Mouse (Mus musculus) yolk sac, embryonic 10.5 days (tissue): ENCODE measurements around the gene Nol9.
"Not testable (repeated sequence)": the region's sequence is repeated elsewhere in the genome, so short reads cannot be mapped to it uniquely, and the experiment has no call there.

Source experiments
- DNase-seq: peaks from one replicate; pipeline ENCODE4 v3.0.0-alpha.2; 2017; ENCODE audit warnings: low spot score

The Nol9 gene

DNA sequence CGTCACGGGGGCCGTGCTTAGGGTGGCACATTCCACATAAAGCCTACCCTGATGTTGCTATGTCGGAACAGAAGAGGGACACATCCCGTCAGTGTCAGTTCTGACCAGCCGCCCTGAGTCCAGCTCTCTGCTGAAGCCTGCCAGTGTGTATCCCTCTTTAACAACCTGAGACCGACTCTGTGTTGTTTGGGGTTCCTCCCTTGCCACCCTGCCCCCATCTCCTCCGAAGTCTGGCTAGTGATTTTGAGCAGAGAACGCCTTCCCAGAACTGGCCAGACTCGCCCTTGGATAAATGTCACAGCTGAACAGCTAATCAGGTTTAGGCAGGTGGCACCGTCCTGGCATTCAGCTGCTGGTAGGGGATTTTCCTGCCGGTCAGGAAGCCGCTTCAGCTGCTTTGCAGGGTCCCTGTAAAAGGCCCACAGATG lies 28.4 kb upstream of the Nol9 start:
- DNase-seq = no peak

DNA sequence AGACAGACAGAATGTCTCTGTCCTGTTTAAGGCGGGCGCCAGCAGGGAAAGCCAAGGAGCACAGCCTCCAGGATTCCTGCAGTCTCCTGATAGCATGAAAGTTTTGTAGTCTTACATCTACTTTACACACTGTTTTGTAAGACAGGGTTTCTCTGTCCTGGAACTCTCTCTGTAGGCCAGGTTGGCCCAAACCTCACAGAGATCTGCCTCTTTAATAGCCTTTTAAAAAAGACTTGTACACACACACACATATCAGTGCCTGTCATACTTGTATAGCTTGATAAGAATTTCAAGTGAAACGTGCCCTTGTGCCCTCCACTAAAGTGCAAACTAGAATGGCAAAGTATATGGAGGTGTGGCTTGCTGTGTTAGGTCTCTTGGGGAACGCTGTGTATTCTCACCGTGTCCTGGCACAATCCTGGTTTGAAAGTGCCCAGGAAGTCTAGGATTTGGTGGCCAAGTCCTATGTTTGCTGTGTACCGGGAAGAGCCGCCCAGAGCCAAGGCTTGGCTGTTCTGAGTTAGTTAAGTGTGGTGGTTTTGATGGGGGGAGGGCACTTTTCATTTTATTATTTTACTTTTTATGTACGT lies 27.9 kb upstream of the Nol9 start:
- DNase-seq = no peak

- no peak for DNase-seq
These were observed 27.0 kb upstream of the Nol9 start for GRCm38 (mm10) chr4:152012109-152012508.

GRCm38 (mm10) chr4:152013036-152013813 lies 25.9 kb upstream of the Nol9 start:
- DNase-seq = no peak

DNA sequence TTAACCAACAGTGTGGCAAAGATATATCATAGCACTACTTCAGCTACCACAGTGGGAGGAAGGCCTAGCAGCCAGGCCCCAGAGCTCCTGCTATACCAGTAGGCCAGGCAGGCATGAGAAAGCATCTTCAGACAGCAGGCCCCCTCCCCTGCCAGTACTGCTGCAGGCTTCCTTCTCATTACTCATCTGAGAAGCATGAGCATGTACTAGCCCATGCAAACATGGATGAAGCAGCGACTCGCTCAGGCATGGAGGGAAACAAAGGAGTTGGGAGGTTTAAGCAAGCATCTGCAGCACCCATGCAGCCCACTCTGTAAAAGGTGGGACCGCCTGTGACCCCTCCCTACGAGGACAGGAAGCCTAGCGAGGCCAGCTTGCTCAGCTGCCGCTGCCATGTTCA lies 20.0 kb upstream of the Nol9 start:
- DNase-seq = no peak

GRCm38 (mm10) chr4:152020024-152020423 lies 19.1 kb upstream of the Nol9 start:
- DNase-seq = no peak

- DNase-seq = no peak
These were observed 17.5 kb upstream of the Nol9 start for GRCm38 (mm10) chr4:152021568-152022097.

GRCm38 (mm10) chr4:152022506-152022905 lies 16.6 kb upstream of the Nol9 start:
- no peak for DNase-seq

- no peak for DNase-seq
These were observed 14.6 kb upstream of the Nol9 start for GRCm38 (mm10) chr4:152024525-152024924.

- peak; percentile 82 for DNase-seq
These were observed 12.2 kb upstream of the Nol9 start for GRCm38 (mm10) chr4:152026751-152027508.

DNA sequence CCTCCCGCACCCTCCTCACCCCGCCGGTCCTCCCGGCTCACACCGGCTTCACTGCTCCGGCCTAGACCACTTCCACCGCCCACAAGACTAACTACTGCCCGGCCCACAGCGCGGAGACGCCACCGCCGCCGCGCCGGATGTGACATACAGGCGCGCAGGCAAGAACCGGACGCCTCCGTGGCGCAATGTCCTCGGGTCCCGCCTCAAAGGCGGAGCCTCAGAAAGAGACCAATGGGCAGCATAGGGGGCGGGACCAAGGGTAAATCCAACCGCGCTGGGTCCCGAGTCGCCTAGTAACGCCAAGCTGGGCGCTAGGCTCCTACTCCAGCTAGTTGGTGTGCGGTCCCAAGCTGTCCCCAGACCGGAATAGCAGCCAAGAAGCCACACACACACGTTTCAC lies 11.6 kb upstream of the Nol9 start, which contains the start of gene Zbtb48:
Gene Zbtb48, minus strand, starts transcription at position 148 of the 400 bp plus-strand sequence.
- peak; percentile 96 for DNase-seq

DNA sequence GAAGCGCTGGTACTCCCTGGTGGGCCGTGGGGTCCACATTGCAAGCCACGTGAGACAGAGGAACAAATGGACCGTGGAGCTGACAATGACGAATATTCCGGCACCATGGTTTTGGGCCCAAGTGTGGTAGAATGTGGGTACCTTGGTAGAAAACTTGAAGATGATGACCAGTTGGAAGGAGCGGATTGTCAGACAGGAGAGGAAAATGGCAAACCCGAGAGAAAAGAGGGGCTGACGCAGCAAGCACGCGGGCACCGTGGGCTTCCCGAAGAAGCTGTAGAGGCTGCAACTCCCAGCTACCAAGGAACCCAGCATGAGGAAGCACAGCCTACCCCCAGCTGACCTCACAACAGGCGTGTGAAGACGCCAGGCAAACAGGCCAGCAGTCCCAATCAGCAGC lies 10.7 kb upstream of the Nol9 start:
- no peak for DNase-seq

- no peak for DNase-seq
These were observed 10.0 kb upstream of the Nol9 start for GRCm38 (mm10) chr4:152029087-152029486.

DNA sequence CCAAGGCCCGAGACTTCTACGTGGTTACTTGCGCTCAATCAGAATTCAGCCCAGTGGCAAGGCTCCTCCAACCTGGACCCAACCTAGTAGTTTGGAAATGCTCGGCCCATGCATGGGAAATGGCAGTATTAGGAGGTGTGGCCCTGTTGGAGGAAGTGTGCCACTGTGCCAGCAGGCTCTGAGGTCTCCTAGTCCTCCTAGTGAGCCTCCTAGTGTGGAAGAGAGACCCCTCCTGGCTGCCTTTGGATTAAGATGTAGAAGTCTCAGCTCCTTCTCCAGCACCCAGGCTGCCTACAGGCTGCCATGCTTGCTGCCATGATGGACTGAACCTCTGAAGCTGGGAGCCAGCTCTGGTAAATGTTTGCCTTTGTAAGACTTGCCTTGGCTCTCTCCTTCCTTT lies 9.1 kb upstream of the Nol9 start:
- no peak for DNase-seq

DNA sequence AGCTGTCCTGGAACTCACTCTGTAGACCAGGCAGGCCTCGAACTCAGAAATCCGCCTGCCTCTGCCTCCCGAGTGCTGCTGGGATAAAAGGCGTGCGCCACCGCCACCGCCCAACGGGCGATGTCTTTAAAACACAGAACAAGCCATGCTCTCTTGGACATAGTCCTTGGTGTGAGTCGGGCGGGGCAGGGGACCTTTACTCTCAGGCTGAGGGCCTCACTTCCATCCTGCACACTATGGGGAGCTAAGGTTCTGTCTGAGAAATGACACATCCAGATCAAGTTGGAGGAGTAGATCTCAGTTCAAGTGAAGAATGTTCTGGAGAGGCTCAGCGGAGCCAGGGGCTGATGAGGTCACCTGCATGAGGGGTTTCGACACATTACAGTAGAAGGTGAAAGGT lies 6.2 kb upstream of the Nol9 start:
- DNase-seq = no peak

GRCm38 (mm10) chr4:152036464-152036863 lies 2.7 kb upstream of the Nol9 start:
- not testable (repeated sequence) for DNase-seq

DNA sequence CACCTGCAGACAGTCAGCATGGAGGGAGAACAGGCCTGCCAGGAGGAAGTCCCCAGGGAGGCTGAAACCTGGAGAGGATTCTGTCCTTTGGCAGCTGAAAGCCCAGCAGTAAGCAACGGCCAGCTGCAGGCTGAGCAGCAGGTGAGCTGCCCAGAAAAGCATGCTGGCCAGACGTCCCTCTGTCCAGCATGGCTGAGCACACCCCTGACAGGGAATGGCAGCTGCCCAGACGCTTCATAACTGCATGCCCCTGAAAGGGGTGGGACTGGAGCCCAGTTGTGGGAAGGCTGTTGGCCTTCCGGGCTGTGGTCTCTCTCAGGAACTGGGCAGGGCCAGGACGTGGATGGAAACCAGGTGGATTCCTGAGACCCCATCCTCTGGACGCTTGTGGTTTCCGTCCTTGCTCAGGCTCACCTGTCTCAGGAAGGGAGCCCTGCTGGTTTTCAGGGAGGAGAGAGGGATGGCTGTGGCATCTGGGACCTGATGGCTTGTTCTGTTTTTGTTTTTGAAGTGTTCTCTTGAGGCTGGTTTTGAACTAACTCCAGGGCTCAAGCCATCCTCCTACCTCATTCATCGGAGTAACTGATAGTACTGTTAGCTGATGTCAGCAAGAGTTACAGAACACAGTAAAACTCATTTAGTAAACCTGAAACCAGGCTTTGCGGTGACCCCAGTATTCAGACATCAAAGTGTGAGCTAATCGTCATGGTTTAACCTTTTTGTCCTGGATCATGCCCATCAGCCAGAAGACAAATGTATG lies 716 bp upstream of the Nol9 start, which contains the start of gene Tas1r1:
Gene Tas1r1, minus strand, starts transcription at position 344 of the 760 bp plus-strand sequence.
- DNase-seq = no peak

GRCm38 (mm10) chr4:152039831-152040310 lies 750 bp downstream of the Nol9 start:
- DNase-seq = no peak

DNA sequence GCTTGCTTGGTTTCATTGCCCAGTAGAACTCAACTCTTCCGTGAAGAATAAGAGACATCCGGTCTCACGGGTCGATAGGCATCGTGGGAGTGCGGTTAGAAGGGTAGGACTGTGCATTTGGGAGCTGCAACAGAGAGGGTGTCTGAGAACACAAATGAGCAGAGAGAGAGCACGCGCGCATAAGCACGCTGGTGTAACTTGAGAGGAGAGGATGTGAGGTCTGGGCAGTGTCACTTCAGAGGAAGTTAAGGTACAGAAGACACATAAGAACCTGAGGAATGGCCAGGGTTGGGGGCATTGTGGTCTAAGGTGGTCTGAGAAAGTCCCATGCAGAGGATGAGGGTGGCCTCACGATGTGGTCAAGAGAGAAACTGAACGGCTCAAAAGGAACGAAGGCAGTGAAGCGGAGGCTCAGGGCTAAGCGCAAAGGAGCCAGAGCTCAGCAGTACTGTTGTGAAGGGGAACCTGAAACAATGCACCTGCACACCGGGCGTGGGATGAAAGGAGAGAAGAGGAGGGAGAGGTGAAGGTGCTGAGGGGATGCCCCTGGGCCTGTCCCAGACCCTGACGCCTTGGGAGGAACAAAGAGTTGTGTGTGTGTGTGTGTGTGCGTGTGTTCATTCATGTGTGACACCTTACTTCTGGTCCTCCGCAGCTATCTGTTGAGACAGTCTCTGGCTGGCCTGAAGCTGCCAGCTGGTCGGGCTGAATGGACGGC lies 3.0 kb downstream of the Nol9 start:
- DNase-seq = no peak

DNA sequence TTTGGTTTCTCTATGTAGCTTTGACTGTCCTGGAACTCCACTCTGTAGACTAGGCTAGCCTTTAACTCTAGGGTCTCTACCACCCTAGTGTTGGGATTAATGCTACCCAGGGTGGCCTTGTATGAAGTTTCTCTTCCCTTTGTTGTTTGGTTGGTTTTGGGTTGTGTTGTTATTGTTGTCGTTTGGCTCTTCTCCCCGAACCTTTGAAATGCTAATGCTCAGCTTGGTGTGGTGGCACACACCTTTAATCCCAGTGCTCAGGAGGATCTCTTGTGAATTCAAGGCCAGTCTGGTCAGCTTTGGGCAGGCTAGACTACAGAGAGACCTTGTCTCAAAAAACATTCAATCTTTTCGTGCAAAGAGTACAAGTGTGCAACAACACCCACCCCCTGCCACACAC lies 4.0 kb downstream of the Nol9 start:
- DNase-seq = no peak

DNA sequence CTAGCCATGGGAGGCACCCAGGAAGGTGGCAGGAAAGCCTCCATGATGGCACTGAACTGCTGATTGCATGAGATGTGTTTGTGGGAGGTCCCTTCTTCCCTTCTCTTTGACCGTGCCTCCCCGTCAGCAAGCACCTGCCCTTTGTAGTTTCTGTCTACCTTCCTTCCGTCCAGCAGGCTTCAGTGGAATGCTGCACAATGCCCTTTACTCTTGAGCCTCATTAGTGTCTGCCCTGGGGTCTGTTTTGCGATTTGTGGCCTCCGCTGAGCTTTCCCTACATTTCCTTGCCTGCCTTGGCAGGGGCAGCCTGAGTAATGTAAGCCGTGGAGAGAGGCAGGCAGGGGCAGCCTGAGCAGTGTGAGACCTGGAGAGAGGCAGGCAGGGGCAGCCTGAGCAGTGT lies 5.5 kb downstream of the Nol9 start:
- peak; percentile 55 for DNase-seq
